Mouse (Mus musculus): ENCODE data around the gene Gm12888. TPM values are rescaled to one million over a fixed set of nuclear protein-coding genes. Genes with fewer than 3 reads are reported as not detected.
"Not testable (repeated sequence)": the region's sequence is repeated elsewhere in the genome, so short reads cannot be mapped to it uniquely, and the experiment has no call there.

Gm12888 gene
- not detected in 2 replicates for polyA plus RNA-seq (2015; fragmentation: Nextera tagmentation; extraction: Ambion mirVana)

DNA sequence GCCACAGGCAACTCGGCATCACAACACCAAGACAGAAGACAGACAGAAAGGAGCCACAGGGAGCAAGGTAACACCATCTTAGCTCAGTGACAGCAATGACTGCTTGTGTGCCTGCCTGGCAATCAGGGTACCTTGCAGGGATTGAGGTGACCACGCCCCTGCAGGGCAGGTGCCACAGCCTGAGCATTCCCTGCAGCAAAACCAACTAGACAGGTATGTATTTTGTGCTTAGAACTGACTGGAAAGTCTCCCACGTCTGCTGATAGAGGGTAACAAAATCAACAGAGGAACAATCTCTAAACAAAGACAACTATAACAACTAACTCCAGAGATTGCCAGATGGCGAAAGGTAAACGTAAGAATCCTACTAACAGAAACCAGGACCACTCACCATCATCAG lies at the start of gene Gm12888:
TSS of gene Gm12888 (minus strand) at position 101 of the 400 bp plus-strand sequence.
- DNase-seq (ENCODE audit: low spot score): not testable (repeated sequence)

Other genes with a start within 250 kb of the Gm12888 start
- 49.0 and 50.2 TPM in 2 replicates for gene Zmpste24, start 226.7 kb downstream of the Gm12888 start, polyA plus RNA-seq (2015; fragmentation: Nextera tagmentation; extraction: Ambion mirVana)
- gene Tmco2, start 215.7 kb downstream of the Gm12888 start, polyA plus RNA-seq (2015; fragmentation: Nextera tagmentation; extraction: Ambion mirVana): not detected in 2 replicates
- 14.4 and 17.7 TPM in 2 replicates for gene Rlf, start 109.8 kb downstream of the Gm12888 start, polyA plus RNA-seq (2015; fragmentation: Nextera tagmentation; extraction: Ambion mirVana)
- gene Gm12886, start 98.2 kb upstream of the Gm12888 start, polyA plus RNA-seq (2015; fragmentation: Nextera tagmentation; extraction: Ambion mirVana): not detected in 2 replicates

All from thymus, postnatal 0 days (tissue).